ENCODE assay signal across 16 mouse cellular contexts in the genomic region with DNA sequence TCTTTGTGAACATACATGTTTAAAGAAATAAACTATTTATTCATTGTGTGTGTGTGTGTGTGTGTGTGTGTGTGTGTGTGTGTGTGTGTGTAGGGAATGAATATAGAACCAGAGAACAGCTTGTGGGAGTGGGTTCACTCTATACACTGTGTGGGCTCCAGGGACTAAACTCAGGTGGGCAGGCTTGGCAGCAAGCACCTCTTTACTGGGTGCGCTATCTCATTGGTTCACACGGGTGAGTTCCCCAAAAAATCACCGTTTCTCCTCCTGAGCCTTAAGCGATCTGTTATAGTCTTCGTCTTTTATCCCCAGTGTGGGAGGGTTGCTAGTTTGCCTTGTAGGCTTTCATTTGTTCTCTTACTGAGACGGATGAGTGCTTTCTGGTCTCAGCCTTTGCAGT. TPM values are rescaled to one million over a fixed set of nuclear protein-coding genes. Genes with fewer than 3 reads are reported as not detected.
"Had no signal": no experiment of that assay in that cellular context is flagged by ENCODE, and none has a peak within 500 bp of the region (broad histone marks: within the 10 kb centered on the region; RNA-seq: fewer than 3 reads in every experiment).

No protein-coding gene starts in this region.

- DNase-seq: lung, adult 18-20 months; lung, embryonic 14.5 days; lung, postnatal 10 days; lung, postnatal 4 days; midbrain, embryonic 14.5 days; retina, postnatal 1 day; right cerebral cortex, adult 18-20 months; right cerebral cortex, postnatal 25 days; right cerebral cortex, postnatal 4 days; spleen, adult 18-20 months; thymus, adult 18-20 months; thymus, postnatal 14 days; thymus, postnatal 36 days had no signal

- ATAC-seq: midbrain, embryonic 16.5 days had no signal

RNA-seq across cellular contexts. Expression of a gene that starts 7.2 kb away (rescaled TPM):
- total RNA-seq: megakaryocyte, adult 5-6 weeks; megakaryocyte-erythroid progenitor cell, adult 5-6 weeks had no signal

RNA-seq across cellular contexts. Expression of a gene that starts 41.4 kb away (rescaled TPM):
- total RNA-seq: megakaryocyte, adult 5-6 weeks had no signal
